Mouse (Mus musculus) limb, embryonic 14.5 days (tissue): ENCODE results near the gene Osgin1. TPM values are rescaled to one million over a fixed set of nuclear protein-coding genes. Genes with fewer than 3 reads are reported as not detected.

Experiments
- ATAC-seq: fragments of 200-750 bp; cut with Nextera tagmentation; 2 replicates; pipeline ENCODE4 v1.8.0; 2017; ENCODE audit warnings: low read depth, moderate number of reproducible peaks, moderate TSS enrichment; ENCODE audit not compliant: low FRiP score
- DNase-seq: peaks from one replicate; pipeline ENCODE4 v3.0.0-alpha.2; 2015; ENCODE audit warnings: low spot score
- H3K27ac ChIP-seq: fragments of 300-500 bp; sonication (generic); replicated peaks from 2 replicates; pipeline ENCODE4 v1.5.1; 2014; ENCODE audit warnings: low read depth, mild to moderate bottlenecking, low read length, moderate library complexity, mixed read lengths
- H3K27me3 ChIP-seq: fragments of 300-500 bp; sonication (generic); 2 replicates; pipeline ENCODE4 v1.6.1; 2014; ENCODE audit warnings: low read length, mixed read lengths; ENCODE audit not compliant: control insufficient read depth, insufficient read depth
- H3K36me3 ChIP-seq: fragments of 300-500 bp; sonication (generic); 2 replicates; pipeline ENCODE4 v1.6.1; 2014; ENCODE audit warnings: mild to moderate bottlenecking, low read length, moderate library complexity, mixed read lengths; ENCODE audit not compliant: control insufficient read depth, insufficient read depth
- H3K4me1 ChIP-seq: fragments of 300-500 bp; sonication (generic); 2 replicates; pipeline ENCODE4 v1.6.1; 2014; ENCODE audit warnings: antibody characterized with exemption, low read length, mixed read lengths; ENCODE audit not compliant: control insufficient read depth, insufficient read depth
- H3K4me2 ChIP-seq: fragments of 300-500 bp; sonication (generic); replicated peaks from 2 replicates; pipeline ENCODE4 v1.6.1; 2014; ENCODE audit warnings: low read depth, mild to moderate bottlenecking, low read length, moderate library complexity; ENCODE audit not compliant: severe bottlenecking
- H3K4me3 ChIP-seq: fragments of 300-500 bp; sonication (generic); replicated peaks from 2 replicates; pipeline ENCODE4 v1.5.1; 2014; ENCODE audit warnings: low read length
- H3K9ac ChIP-seq: fragments of 300-500 bp; sonication (generic); 2 replicates; pipeline ENCODE4 v1.6.1; 2014; ENCODE audit warnings: mild to moderate bottlenecking, low read depth, low read length, moderate library complexity; ENCODE audit not compliant: severe bottlenecking
- H3K9me3 ChIP-seq: fragments of 300-500 bp; sonication (generic); 2 replicates; pipeline ENCODE4 v1.6.1; 2016; ENCODE audit warnings: low read length; ENCODE audit not compliant: control insufficient read depth
- POLR2A ChIP-seq: fragments of 200-500 bp; IDR thresholded peaks from 2 replicates; pipeline ENCODE4 v1.8.0; 2012; ENCODE audit warnings: inconsistent platforms, mild to moderate bottlenecking, moderate library complexity, borderline replicate concordance; ENCODE audit not compliant: insufficient read depth, insufficient read length; ENCODE audit errors: extremely low read depth
- WGBS: fragments of 180-500 bp; shearing (Covaris S2); extraction: QIAGEN DNeasy Blood & Tissue Kit; methylation state at CpG from one replicate; pipeline ENCODE4 v1.1.7; 2014; 5-methylcytosine and 5-hydroxymethylcytosine counted together
- polyA plus RNA-seq, 2 experiments: library from polyadenylated mRNA; depleted of rRNA in 1 of 2; stranded (reverse) in 1 of 2; unstranded in 1 of 2; fragments of >200 nt; fragmentation: Nextera tagmentation in 1 of 2; extraction: Ambion mirVana in 1 of 2; gene quantifications; 2 replicates each; pipeline versions ENCODE4 v1.2.1 to v1.2.3; 2012 to 2014

Osgin1 gene
- polyA plus RNA-seq, 2 experiments: 2.1 to 2.2 TPM

GRCm38 (mm10) chr8:119428350-119428740 is 5.6 kb upstream of the Osgin1 start:
- no peak for TF ChIP-seq POLR2A
- H3K4me1 ChIP-seq: 0 out of 2 replicates have a peak, but pooled peaks cover 10% of the 10 kb centered on the region
- ATAC-seq: no peak
- H3K27ac ChIP-seq: no peak overlapping the region
- no peaks in the 10 kb centered on the region for H3K36me3 ChIP-seq
- no peak for DNase-seq
- H3K9me3 ChIP-seq: no peaks in the 10 kb centered on the region
- H3K27me3 ChIP-seq: no peaks in the 10 kb centered on the region
- no peak overlapping the region for H3K9ac ChIP-seq
- no peak overlapping the region for H3K4me2 ChIP-seq
- no peak overlapping the region for H3K4me3 ChIP-seq
- 70% methylated on average over 7 of the region's 7 CpGs for WGBS

- no peaks in the 10 kb centered on the region for H3K9me3 ChIP-seq
- no peak overlapping the region for H3K4me2 ChIP-seq
- H3K4me3 ChIP-seq: no peak overlapping the region
- no peak overlapping the region for H3K27ac ChIP-seq
- 84% methylated on average over 5 of the region's 5 CpGs for WGBS
- no peaks in the 10 kb centered on the region for H3K36me3 ChIP-seq
- H3K27me3 ChIP-seq: no peaks in the 10 kb centered on the region
- DNase-seq (no peak), ATAC-seq (no peak)
- no peak for TF ChIP-seq POLR2A
- 0 out of 2 replicates have a peak, but pooled peaks cover 8% of the 10 kb centered on the region for H3K4me1 ChIP-seq
- no peak overlapping the region for H3K9ac ChIP-seq
These were observed 5.1 kb upstream of the Osgin1 start for GRCm38 (mm10) chr8:119428766-119429327.

- H3K9ac ChIP-seq: no peak overlapping the region
- DNase-seq (no peak), ATAC-seq (no peak)
- H3K36me3 ChIP-seq: no peaks in the 10 kb centered on the region
- H3K27ac ChIP-seq: no peak overlapping the region
- TF ChIP-seq POLR2A: no peak
- H3K9me3 ChIP-seq: no peaks in the 10 kb centered on the region
- no peak overlapping the region for H3K4me2 ChIP-seq
- H3K27me3 ChIP-seq: no peaks in the 10 kb centered on the region
- H3K4me3 ChIP-seq: no peak overlapping the region
- 77% methylated on average over 3 of the region's 3 CpGs for WGBS
- 0 out of 2 replicates have a peak, but pooled peaks cover 5% of the 10 kb centered on the region for H3K4me1 ChIP-seq
These were observed 4.4 kb upstream of the Osgin1 start for GRCm38 (mm10) chr8:119429552-119429951.

- no peak for TF ChIP-seq POLR2A
- no peak overlapping the region for H3K9ac ChIP-seq
- 0 out of 2 replicates have a peak, but pooled peaks cover 5% of the 10 kb centered on the region for H3K4me1 ChIP-seq
- ATAC-seq (no peak), DNase-seq (no peak)
- no peaks in the 10 kb centered on the region for H3K9me3 ChIP-seq
- no peaks in the 10 kb centered on the region for H3K27me3 ChIP-seq
- no peak overlapping the region for H3K4me3 ChIP-seq
- no peak overlapping the region for H3K27ac ChIP-seq
- no peak overlapping the region for H3K4me2 ChIP-seq
- 68% methylated on average over 8 of the region's 8 CpGs for WGBS
- H3K36me3 ChIP-seq: no peaks in the 10 kb centered on the region
These were observed 3.7 kb upstream of the Osgin1 start for GRCm38 (mm10) chr8:119430250-119430649.

GRCm38 (mm10) chr8:119430690-119431089 is 3.2 kb upstream of the Osgin1 start:
- no peak overlapping the region for H3K4me3 ChIP-seq
- no peak for DNase-seq
- H3K4me1 ChIP-seq: 0 out of 2 replicates have a peak, but pooled peaks cover 5% of the 10 kb centered on the region
- H3K27ac ChIP-seq: no peak overlapping the region
- TF ChIP-seq POLR2A: no peak
- WGBS: 90% methylated on average over 7 of the region's 7 CpGs
- no peaks in the 10 kb centered on the region for H3K9me3 ChIP-seq
- no peaks in the 10 kb centered on the region for H3K36me3 ChIP-seq
- H3K9ac ChIP-seq: no peak overlapping the region
- no peak for ATAC-seq
- no peak overlapping the region for H3K4me2 ChIP-seq
- no peaks in the 10 kb centered on the region for H3K27me3 ChIP-seq

GRCm38 (mm10) chr8:119432372-119432771 is 1.6 kb upstream of the Osgin1 start:
- Histone ChIP-seq H3K4me1 (0 out of 2 replicates have a peak, but pooled peaks cover 5% of the 10 kb centered on the region), H3K4me2 (no peak overlapping the region), H3K27me3 (no peaks in the 10 kb centered on the region), H3K27ac (no peak overlapping the region), H3K9me3 (no peaks in the 10 kb centered on the region), H3K36me3 (no peaks in the 10 kb centered on the region), H3K4me3 (no peak overlapping the region), H3K9ac (no peak overlapping the region)
- DNase-seq: no peak
- WGBS: 67% methylated on average over 3 of the region's 3 CpGs
- ATAC-seq: no peak
- no peak for TF ChIP-seq POLR2A
